Mouse (Mus musculus) testis, adult 2 months (tissue): ENCODE measurements around the gene Slc35b2. TPM values are rescaled to one million over a fixed set of nuclear protein-coding genes. Genes with fewer than 3 reads are reported as not detected.
A peak's percentile ranks its signal among the peaks of the same experiment; 100 is the strongest.

Source experiments
- H3K27ac ChIP-seq: fragments of 200-500 bp; 2 replicates; pipeline ENCODE4 v1.5.1; 2012; ENCODE audit warnings: low read depth, low read length; ENCODE audit not compliant: control insufficient read depth, insufficient read depth
- H3K27me3 ChIP-seq: fragments of 200-500 bp; 2 replicates; pipeline ENCODE4 v1.6.1; 2012; ENCODE audit warnings: mild to moderate bottlenecking, low read length, moderate library complexity; ENCODE audit not compliant: control insufficient read depth, insufficient read depth
- H3K36me3 ChIP-seq: fragments of 200-500 bp; 2 replicates; pipeline ENCODE4 v1.6.1; 2012; ENCODE audit warnings: mild to moderate bottlenecking, low read length; ENCODE audit not compliant: control insufficient read depth, insufficient read depth
- H3K4me1 ChIP-seq: fragments of 200-500 bp; 2 replicates; pipeline ENCODE4 v1.6.1; 2012; ENCODE audit warnings: low read length; ENCODE audit not compliant: control insufficient read depth, insufficient read depth
- H3K4me3 ChIP-seq: fragments of 200-500 bp; 2 replicates; pipeline ENCODE4 v1.5.1; 2012; ENCODE audit warnings: low read depth, mild to moderate bottlenecking, low read length, moderate library complexity, mixed read lengths; ENCODE audit not compliant: control insufficient read depth
- CTCF ChIP-seq: fragments of 200-500 bp; IDR thresholded peaks from 2 replicates; pipeline ENCODE4 v1.5.1; 2012; ENCODE audit warnings: low read depth, mild to moderate bottlenecking, inconsistent platforms, low read length, moderate library complexity; ENCODE audit not compliant: control insufficient read depth, insufficient read depth, insufficient replicate concordance
- POLR2A ChIP-seq: fragments of 200-500 bp; IDR thresholded peaks from 2 replicates; pipeline ENCODE4 v1.6.1; 2012; ENCODE audit warnings: low read depth, mild to moderate bottlenecking, inconsistent platforms, low read length, moderate library complexity; ENCODE audit not compliant: control insufficient read depth
- polyA plus RNA-seq: library from polyadenylated mRNA; depleted of rRNA; stranded (reverse); fragments of >200 nt; gene quantifications from 2 replicates; pipeline ENCODE4 v1.2.3, GENCODE M21; 2012; rRNA removed

Slc35b2 gene
- 26.6 and 35.6 TPM in 2 replicates for polyA plus RNA-seq

GRCm38 (mm10) chr17:45563655-45564530 is at the start of gene Slc35b2:
TSS of gene Slc35b2 (plus strand) at chr17:45563874.
- H3K27ac ChIP-seq: peak within 1 kb of the TSS; percentile 55
- peaks cover 9% of the 10 kb centered on the region for H3K4me1 ChIP-seq
- no peaks in the 10 kb centered on the region for H3K27me3 ChIP-seq
- no peaks in the 10 kb centered on the region for H3K36me3 ChIP-seq
- peak; percentile 69; the same call in 1 of the 2 replicates for TF ChIP-seq CTCF
- peak; percentile 55; the same call in 1 of the 2 replicates for TF ChIP-seq POLR2A
- peak within 1 kb of the TSS; percentile 83 for H3K4me3 ChIP-seq

DNA sequence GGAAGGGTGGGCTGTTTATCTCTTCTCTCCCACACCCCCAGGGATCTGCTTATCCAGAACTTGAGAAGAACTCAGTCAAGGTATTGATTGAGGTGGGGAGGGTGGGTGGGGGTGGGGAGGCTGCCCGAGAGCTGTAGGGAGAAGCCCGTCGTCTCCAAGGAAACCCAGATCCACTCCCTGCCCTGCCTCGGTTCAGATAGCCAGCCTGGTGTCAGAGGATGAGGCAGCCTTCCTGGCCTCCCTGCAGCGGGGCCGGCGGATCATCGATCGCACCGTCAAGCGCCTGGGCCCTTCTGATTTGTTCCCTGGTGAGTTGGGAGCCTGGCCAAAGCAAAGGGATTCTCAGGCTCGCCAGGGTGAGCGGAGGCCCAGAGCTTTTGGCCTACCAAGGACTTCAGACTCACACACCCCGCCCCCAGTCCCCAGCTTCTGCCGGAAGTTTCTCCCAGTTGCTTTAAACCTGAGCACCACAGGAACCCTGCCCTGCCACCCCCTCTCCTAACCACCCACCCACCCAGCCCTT is 48.4 kb upstream of the Slc35b2 start:
- TF ChIP-seq POLR2A (no peak), CTCF (no peak)
- no peaks in the 10 kb centered on the region for H3K4me1 ChIP-seq
- no peak overlapping the region for H3K27ac ChIP-seq
- H3K36me3 ChIP-seq: no peaks in the 10 kb centered on the region
- no peaks in the 10 kb centered on the region for H3K27me3 ChIP-seq
- H3K4me3 ChIP-seq: no peak overlapping the region

- Histone ChIP-seq H3K4me1 (peaks cover under 1% of the 10 kb centered on the region; the same call in 1 of the 2 replicates), H3K4me3 (no peak overlapping the region), H3K36me3 (no peaks in the 10 kb centered on the region), H3K27me3 (no peaks in the 10 kb centered on the region), H3K27ac (no peak overlapping the region)
- TF ChIP-seq CTCF (no peak), POLR2A (no peak)
Observed at GRCm38 (mm10) chr17:45515806-45516205, 47.9 kb upstream of the Slc35b2 start.

GRCm38 (mm10) chr17:45516488-45516887 is 47.2 kb upstream of the Slc35b2 start:
- TF ChIP-seq CTCF (peak; percentile 38; the same call in 1 of the 2 replicates), POLR2A (no peak)
- H3K27me3 ChIP-seq: no peaks in the 10 kb centered on the region
- no peak overlapping the region for H3K4me3 ChIP-seq
- H3K36me3 ChIP-seq: no peaks in the 10 kb centered on the region
- H3K4me1 ChIP-seq: peaks cover 6% of the 10 kb centered on the region
- H3K27ac ChIP-seq: no peak overlapping the region

- Histone ChIP-seq H3K36me3 (no peaks in the 10 kb centered on the region), H3K27me3 (no peaks in the 10 kb centered on the region), H3K27ac (no peak overlapping the region), H3K4me3 (no peak overlapping the region), H3K4me1 (peaks cover 7% of the 10 kb centered on the region)
- TF ChIP-seq POLR2A: no peak; the same call in 1 of the 2 replicates
- no peak for TF ChIP-seq CTCF
Observed at GRCm38 (mm10) chr17:45517135-45517534, 46.5 kb upstream of the Slc35b2 start.

GRCm38 (mm10) chr17:45517549-45518215 is 46.0 kb upstream of the Slc35b2 start:
- Histone ChIP-seq H3K27ac (no peak overlapping the region), H3K36me3 (no peaks in the 10 kb centered on the region)
- no peak for TF ChIP-seq CTCF
- TF ChIP-seq POLR2A: no peak

More at GRCm38 (mm10) chr17:45517549-45518215, 46.0 kb upstream of the Slc35b2 start:
- no peaks in the 10 kb centered on the region for H3K27me3 ChIP-seq
- H3K4me1 ChIP-seq: peaks cover 12% of the 10 kb centered on the region
- H3K4me3 ChIP-seq: no peak overlapping the region
